Mouse (Mus musculus): ENCODE results near the gene Olfr221. TPM values are rescaled to one million over a fixed set of nuclear protein-coding genes. Genes with fewer than 3 reads are reported as not detected.

Gene Olfr221
- total RNA-seq, 2 experiments from 2014 or later = not detected

GRCm38 (mm10) chr14:52020486-52021137 lies 21.6 kb downstream of the Olfr221 start, which contains the start of gene Zfp219:
Zfp219 (minus strand) TSS chr14:52020733.
- peak; percentile 71 to 78 for DNase-seq (ENCODE audit: low spot score in 2 of 2)
- intact Hi-C loops (cut with DNase I) = loop anchor here (2.0 to 5.0 kb wide), 3 partner anchors 84 to 138 kb away; partner anchors contain the start of genes Hnrnpc and Mettl17

- intact Hi-C loops (cut with DNase I) = loop anchor here (2.0 to 10.0 kb wide), 4 partner anchors 85 to 935 kb away; partner anchors contain the start of genes Hnrnpc and Mettl17
- peak; percentile 99 for DNase-seq (ENCODE audit: low spot score in 2 of 2)
Observed at GRCm38 (mm10) chr14:52019590-52020340, 22.5 kb downstream of the Olfr221 start.

- DNase-seq (ENCODE audit: low spot score in 2 of 2) = no peak
- intact Hi-C loops (cut with DNase I) = loop anchor here (10.0 kb wide), 1 partner anchor 934 kb away; no protein-coding TSS in a partner anchor
Observed at GRCm38 (mm10) chr14:52019051-52019589, 23.1 kb downstream of the Olfr221 start.

- no peak for DNase-seq (ENCODE audit: low spot score in 2 of 2)
- intact Hi-C loops (cut with DNase I) = loop anchor here (10.0 kb wide), 1 partner anchor 934 kb away; no protein-coding TSS in a partner anchor
Observed at GRCm38 (mm10) chr14:52018248-52019050, 23.8 kb downstream of the Olfr221 start.

- no peak for DNase-seq (ENCODE audit: low spot score in 2 of 2)
- intact Hi-C loops (cut with DNase I) = loop anchor here (10.0 kb wide), 1 partner anchor 933 kb away; no protein-coding TSS in a partner anchor
Observed at GRCm38 (mm10) chr14:52017662-52018061, 24.6 kb downstream of the Olfr221 start.

GRCm38 (mm10) chr14:52016625-52017405 lies 25.4 kb downstream of the Olfr221 start:
- intact Hi-C loops (cut with DNase I) = loop anchor here (10.0 kb wide), 1 partner anchor 932 kb away; no protein-coding TSS in a partner anchor
- DNase-seq (ENCODE audit: low spot score in 2 of 2) = no peak

GRCm38 (mm10) chr14:52015445-52016100 lies 26.7 kb downstream of the Olfr221 start, which contains the start of gene Tmem253:
Tmem253 (plus strand) TSS chr14:52015658.
- intact Hi-C loops (cut with DNase I) = loop anchor here (10.0 kb wide), 1 partner anchor 931 kb away; no protein-coding TSS in a partner anchor
- DNase-seq (ENCODE audit: low spot score in 2 of 2) = no peak

GRCm38 (mm10) chr14:52014761-52015311 lies 27.4 kb downstream of the Olfr221 start:
- intact Hi-C loops (cut with DNase I) = loop anchor here (10.0 kb wide), 1 partner anchor 930 kb away; no protein-coding TSS in a partner anchor
- DNase-seq (ENCODE audit: low spot score in 2 of 2) = no peak

GRCm38 (mm10) chr14:52014271-52014760 lies 27.9 kb downstream of the Olfr221 start:
- DNase-seq (ENCODE audit: low spot score in 2 of 2) = no peak
- intact Hi-C loops (cut with DNase I) = loop anchor here (10.0 kb wide), 1 partner anchor 930 kb away; no protein-coding TSS in a partner anchor

GRCm38 (mm10) chr14:52013771-52014219 lies 28.5 kb downstream of the Olfr221 start:
- DNase-seq (ENCODE audit: low spot score in 2 of 2) = no peak
- intact Hi-C loops (cut with DNase I) = loop anchor here (10.0 kb wide), 1 partner anchor 929 kb away; no protein-coding TSS in a partner anchor

- DNase-seq (ENCODE audit: low spot score in 2 of 2) = no peak
- intact Hi-C loops (cut with DNase I) = loop anchor here (10.0 kb wide), 1 partner anchor 928 kb away; no protein-coding TSS in a partner anchor
Observed at GRCm38 (mm10) chr14:52013021-52013610, 29.1 kb downstream of the Olfr221 start.

GRCm38 (mm10) chr14:52012553-52012952 lies 29.7 kb downstream of the Olfr221 start:
- DNase-seq (ENCODE audit: low spot score in 2 of 2) = no peak
- intact Hi-C loops (cut with DNase I) = loop anchor here (10.0 kb wide), 1 partner anchor 928 kb away; no protein-coding TSS in a partner anchor

GRCm38 (mm10) chr14:52012085-52012484 lies 30.2 kb downstream of the Olfr221 start:
- peak; percentile 67 to 93 for DNase-seq (ENCODE audit: low spot score in 2 of 2)
- intact Hi-C loops (cut with DNase I) = loop anchor here (10.0 kb wide), 1 partner anchor 927 kb away; no protein-coding TSS in a partner anchor

- intact Hi-C loops (cut with DNase I) = loop anchor here (10.0 kb wide), 1 partner anchor 927 kb away; no protein-coding TSS in a partner anchor
- no peak for DNase-seq (ENCODE audit: low spot score in 2 of 2)
Observed at GRCm38 (mm10) chr14:52011683-52012082, 30.6 kb downstream of the Olfr221 start.

GRCm38 (mm10) chr14:52010446-52011111 lies 31.7 kb downstream of the Olfr221 start:
- peak in 1 of 2 experiments; percentile 72 for DNase-seq (ENCODE audit: low spot score in 2 of 2)
- intact Hi-C loops (cut with DNase I) = loop anchor here (10.0 kb wide), 1 partner anchor 926 kb away; no protein-coding TSS in a partner anchor

- no peak for DNase-seq (ENCODE audit: low spot score in 2 of 2)
- intact Hi-C loops (cut with DNase I) = loop anchor here (2.0 to 10.0 kb wide), 3 partner anchors 25 to 925 kb away; partner anchors contain the start of gene Arhgef40
Observed at GRCm38 (mm10) chr14:52009841-52010240, 32.4 kb downstream of the Olfr221 start.
